Mouse (Mus musculus) c-Kit-positive CD71-positive TER-119-positive erythroid progenitor cells, embryonic 14.5 days (primary cell): ENCODE data around the gene Glrx5.

ENCODE experiments used
- DNase-seq: peaks from one replicate; pipeline ENCODE4 v3.0.0-alpha.2; 2013; ENCODE audit warnings: low spot score

Gene Glrx5

DNA sequence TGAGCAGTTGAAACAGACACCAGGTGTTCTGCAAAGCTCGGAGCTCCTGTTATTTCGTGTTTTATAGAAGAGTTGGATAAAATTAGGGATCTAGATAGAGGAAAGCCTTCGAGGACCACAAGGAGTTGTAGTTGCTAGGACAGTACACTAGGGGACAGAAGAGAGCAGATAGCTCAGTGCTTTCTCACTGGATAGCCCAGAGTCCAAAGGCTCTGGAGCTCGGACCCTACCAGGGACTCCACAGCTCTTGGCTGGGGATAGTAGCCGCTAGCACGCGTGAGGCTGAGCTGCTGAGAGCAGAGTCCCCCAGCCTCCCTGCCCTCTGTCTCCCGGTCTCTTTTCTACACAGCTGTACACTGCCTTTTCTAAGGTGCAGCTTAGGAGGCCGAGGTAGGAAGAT lies 41.2 kb downstream of the Glrx5 start:
- peak; percentile 27 for DNase-seq

DNA sequence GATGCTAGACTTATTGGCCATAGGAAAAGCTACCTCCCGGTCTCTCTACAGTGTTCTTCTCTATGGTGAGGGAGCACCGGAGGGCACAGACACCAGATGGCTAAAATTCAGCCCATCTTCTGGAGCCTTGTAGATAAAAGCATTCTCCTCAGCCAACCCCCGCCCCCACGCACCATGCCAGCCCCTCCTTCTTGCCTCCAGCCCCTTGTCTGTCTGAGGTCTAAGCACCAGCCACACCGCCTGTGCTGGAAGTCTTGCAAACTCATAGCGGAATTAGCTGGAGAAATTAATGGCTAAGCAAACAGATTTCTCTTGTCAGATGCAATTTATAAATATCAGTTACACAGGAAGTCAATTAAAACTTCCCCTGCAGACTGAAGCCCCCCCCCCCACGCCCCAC lies 43.0 kb downstream of the Glrx5 start:
- no peak for DNase-seq

DNA sequence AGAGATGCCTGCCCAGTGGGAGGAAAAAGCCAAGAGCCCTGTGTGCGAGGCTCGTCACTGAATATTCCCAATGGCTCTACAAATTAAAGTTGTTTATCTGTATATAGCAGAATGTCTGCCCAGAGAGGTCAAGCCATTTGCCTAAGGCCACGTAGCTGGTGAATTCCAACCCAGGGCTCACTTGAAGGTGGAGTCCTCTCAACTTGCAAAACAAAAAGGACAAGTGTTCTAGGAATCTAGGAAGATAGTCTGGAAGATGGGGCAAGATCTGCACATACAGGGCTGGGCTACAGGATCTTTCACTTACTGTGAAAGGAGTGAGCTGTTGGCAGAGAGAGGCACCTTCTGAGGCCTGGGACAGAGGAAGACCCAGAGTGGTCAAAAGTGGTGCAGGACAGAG lies 44.0 kb downstream of the Glrx5 start:
- DNase-seq, result no peak

DNA sequence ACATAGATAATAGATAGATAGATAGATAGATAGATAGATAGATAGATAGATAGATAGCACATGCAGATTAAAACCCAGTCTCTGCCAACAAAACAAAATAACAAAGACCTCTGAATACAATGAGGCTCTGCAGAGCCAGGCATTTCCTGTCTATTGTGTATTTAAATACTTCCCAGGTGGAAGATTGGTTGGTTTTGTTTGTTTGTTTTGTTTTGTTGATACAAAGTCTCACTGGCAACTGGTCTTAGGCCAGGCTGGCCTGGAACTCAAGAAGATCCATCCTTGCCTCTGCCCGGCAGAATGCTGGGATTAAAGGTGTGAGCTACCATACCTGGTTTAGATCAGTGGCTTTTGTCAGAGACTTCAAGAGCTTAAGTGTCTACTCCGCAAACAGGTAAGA lies 44.7 kb downstream of the Glrx5 start:
- no peak for DNase-seq

DNA sequence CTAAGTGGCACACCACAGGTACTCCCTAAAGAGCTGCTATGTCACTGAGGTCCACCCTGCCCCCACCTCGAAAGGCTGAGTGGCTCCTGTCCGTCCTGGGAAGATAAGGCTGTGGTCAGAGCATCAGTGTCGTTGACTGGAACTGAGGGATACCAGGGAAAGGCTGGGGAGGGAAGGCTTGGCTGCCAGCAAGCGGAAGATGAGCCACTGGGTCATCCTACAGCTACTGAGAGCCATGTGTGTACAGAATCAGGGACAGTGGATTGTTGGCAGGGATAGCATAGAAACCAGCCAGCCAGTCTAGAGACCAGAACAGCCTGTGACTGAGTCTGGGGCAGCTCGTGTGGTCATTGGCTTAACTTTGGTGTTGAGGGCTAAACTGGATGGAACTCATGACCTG lies 51.7 kb downstream of the Glrx5 start:
- DNase-seq, result no peak

GRCm38 (mm10) chr12:105084816-105085215 lies 52.3 kb downstream of the Glrx5 start:
- no peak for DNase-seq

DNA sequence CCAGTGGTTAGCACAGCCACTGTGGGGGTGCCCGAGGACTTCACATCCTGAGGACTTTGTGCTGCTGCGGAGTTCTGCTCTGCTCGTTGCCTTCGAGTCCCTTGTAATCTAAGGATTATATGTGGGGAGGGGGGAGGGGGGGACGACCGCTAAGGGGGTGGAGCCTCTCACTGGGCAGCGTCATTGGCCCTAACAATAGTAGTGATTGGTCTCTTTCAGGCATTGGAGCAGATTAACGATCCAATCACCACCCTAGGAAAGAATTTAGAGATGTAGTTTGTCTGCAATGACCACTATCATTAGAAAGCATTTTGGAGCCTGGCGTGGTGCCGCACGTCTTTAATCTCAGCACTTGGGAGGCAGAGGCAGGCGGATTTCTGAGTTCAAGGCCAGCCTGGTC lies 52.8 kb downstream of the Glrx5 start:
- DNase-seq, result no peak

- no peak for DNase-seq
Observed at GRCm38 (mm10) chr12:105086781-105087180, 54.3 kb downstream of the Glrx5 start.

DNA sequence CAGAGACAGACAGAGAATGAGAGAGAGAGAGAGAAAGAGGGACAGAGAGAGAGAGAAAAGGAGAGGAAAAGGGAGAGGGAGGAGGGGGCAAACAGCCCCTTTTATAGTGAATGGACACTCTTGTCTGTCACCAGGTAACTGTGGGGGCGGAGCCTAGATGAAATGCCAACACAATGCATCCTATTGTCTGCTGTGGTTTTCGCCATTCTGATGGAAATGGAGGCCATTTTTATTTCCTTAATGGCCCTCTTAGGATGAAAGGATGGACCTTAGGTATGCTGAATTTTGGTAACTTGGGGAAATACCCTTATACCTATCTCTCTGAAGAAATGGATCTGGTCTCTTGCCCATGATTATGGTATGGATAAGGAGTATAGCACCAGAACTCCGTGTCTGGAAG lies 54.9 kb downstream of the Glrx5 start:
- DNase-seq, result no peak

GRCm38 (mm10) chr12:105089231-105089630 lies 56.7 kb downstream of the Glrx5 start:
- no peak for DNase-seq

- DNase-seq, result no peak
Observed at GRCm38 (mm10) chr12:105091604-105092003, 59.1 kb downstream of the Glrx5 start.
